Mouse (Mus musculus): ENCODE data around the gene Ola1. TPM values are rescaled to one million over a fixed set of nuclear protein-coding genes. Genes with fewer than 3 reads are reported as not detected.
A peak's percentile ranks its signal among the peaks of the same experiment; 100 is the strongest.

Gene Ola1
- polyA plus RNA-seq, 1 experiment from 2014 or later = 92.9 TPM

DNA sequence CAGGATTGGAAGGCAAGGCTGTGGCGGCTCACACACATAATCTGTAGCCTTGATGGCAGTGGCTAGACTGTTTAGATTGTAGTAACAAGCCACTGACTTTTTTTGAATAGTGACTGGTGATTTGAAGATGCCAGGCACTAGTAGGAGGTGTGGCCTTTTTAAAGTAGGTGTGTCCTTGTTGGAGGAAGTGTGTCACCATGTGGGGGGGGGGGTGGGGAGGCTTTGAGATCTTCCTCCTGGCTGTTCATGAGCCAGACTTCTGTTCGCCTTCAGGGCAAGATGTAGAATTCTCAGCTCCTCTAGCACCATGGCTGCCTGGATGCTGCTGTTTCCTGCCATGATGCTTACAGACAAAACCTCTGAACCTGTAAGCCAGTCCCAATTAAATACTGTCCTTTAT lies 136.9 kb downstream of the Ola1 start:
- Histone ChIP-seq H3K4me2 (no peak overlapping the region), H3K4me3 (no peak overlapping the region), H3K27ac (replicated peaks) (no peak overlapping the region), H3K9me3 (no peaks in the 10 kb centered on the region), H3K9ac (no peak overlapping the region), H3K36me3 (no peaks in the 10 kb centered on the region), H3K4me1 (replicated peaks) (peaks cover 6% of the 10 kb centered on the region; the same call in 1 of the 2 replicates), H3K27me3 (no peaks in the 10 kb centered on the region)
- WGBS = 95% methylated on average over 2 of the region's 2 CpGs
- ATAC-seq (ENCODE audit: low FRiP score, low read depth) = no peak

DNA sequence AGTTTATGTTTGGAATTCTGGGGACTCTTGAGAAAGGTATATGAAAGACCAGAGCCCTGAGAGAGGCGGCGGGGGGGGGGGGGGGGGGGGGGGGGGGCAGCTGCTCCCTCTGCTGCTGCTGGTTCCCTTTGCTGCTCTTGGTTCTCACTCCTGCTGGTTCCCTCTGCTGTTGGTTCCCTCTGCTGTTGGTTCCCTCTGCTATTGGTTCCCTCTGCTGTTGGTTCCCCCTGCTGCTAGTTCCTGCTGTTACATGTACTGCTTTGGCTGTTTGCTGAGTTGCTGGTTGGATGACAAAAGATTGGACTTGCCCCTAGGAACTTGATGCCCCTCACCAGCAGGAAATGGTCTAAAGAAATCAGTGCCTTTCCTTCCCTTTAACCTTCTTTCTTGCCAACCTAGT lies 138.6 kb downstream of the Ola1 start:
- no peak overlapping the region for H3K9ac ChIP-seq
- ATAC-seq (ENCODE audit: low FRiP score, low read depth) = no peak
- no CpG with 5 or more reads among the region's 2 CpGs for WGBS

DNA sequence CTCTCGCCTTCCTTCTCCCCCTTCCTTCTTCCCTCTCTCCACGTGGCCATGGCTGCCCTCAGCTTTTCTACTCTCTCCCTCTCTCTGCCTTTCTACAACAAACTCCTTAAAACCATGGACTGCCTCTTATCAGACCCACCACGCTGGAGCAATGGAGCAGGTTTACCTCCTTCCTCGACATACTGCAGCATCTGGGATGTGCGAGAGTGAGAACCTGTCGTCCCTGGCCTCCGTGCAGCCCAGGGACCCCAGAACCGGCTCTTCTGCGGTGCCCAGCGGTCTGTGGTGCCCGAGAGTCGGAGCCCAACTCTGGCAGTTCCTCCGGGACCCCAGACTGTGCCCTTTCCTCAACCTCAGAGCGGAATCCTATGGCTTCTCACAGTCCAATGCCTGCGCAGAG lies 139.4 kb downstream of the Ola1 start:
- WGBS = 74% methylated on average over 15 of the region's 15 CpGs
- Histone ChIP-seq H3K36me3 (no peaks in the 10 kb centered on the region), H3K27me3 (no peaks in the 10 kb centered on the region), H3K4me3 (no peak overlapping the region), H3K9ac (no peak overlapping the region), H3K4me1 (replicated peaks) (no peaks in the 10 kb centered on the region), H3K9me3 (no peaks in the 10 kb centered on the region), H3K27ac (replicated peaks) (no peak overlapping the region), H3K4me2 (no peak overlapping the region)
- no peak for ATAC-seq (ENCODE audit: low FRiP score, low read depth)

More for the DNA sequence above, 138.6 kb downstream of the Ola1 start:
- Histone ChIP-seq H3K9me3 (no peaks in the 10 kb centered on the region), H3K36me3 (no peaks in the 10 kb centered on the region), H3K27me3 (no peaks in the 10 kb centered on the region), H3K4me1 (replicated peaks) (no peaks in the 10 kb centered on the region), H3K27ac (replicated peaks) (no peak overlapping the region), H3K4me3 (no peak overlapping the region), H3K4me2 (no peak overlapping the region)

DNA sequence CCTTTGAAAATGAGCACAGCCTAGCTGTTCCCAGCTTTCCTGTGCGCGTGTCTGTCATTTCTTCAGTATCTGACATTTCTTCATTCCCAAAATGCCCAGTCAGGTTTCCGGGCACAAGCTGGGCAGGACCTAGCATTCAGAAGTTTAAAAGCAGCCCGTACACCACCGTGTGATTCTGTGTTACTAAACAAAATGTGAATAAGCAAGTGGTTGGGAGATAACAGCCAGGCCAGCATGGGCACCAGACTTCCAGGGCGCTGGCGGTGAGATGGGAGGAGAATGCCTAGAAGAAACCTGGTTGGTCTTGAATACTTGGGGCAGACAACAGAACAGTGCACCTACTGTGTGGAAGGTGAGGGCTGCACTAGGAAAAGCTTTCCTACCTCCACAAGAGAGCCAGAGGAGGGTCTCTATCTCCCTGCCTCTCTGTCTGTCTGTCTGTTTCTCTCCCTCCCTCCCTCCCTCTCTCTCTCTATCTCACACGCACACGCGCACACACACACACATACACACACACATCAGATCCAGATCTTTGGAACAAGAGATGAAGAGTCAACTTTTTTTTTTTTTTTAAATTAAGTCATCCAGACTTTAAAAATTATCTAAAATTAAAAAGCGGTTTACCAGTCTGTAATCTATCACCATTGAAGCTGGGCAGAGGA lies 144.8 kb downstream of the Ola1 start:
- no peaks in the 10 kb centered on the region for H3K9me3 ChIP-seq
- H3K4me2 ChIP-seq = no peak overlapping the region
- H3K9ac ChIP-seq = no peak overlapping the region
- no peaks in the 10 kb centered on the region for H3K36me3 ChIP-seq
- no peak overlapping the region for H3K27ac ChIP-seq (replicated peaks)
- ATAC-seq (ENCODE audit: low FRiP score, low read depth) = no peak
- 94% methylated on average over 11 of the region's 11 CpGs for WGBS
- H3K27me3 ChIP-seq = no peaks in the 10 kb centered on the region
- H3K4me3 ChIP-seq = no peak overlapping the region
- H3K4me1 ChIP-seq (replicated peaks) = no peaks in the 10 kb centered on the region

DNA sequence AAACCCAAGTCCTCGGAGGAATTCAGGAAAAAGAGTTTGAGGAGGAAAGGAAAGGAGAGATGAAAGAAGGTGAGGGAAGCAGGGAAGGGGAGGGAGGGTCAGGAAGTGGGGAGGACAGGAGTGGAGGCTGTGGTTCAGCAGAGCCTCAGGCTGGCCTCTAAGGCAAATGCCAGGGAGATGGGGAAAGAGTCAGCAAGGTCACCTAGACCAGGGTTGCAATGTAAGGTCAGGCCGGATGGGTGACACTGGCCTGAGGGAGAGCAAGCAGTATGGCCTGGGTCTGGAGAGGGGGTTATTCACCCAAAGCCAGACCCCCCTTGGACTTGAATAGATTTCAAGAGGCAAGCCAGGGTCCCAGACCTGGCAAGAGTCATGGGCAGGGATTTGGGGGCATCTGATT lies 147.5 kb downstream of the Ola1 start:
- no peaks in the 10 kb centered on the region for H3K27me3 ChIP-seq
- no peaks in the 10 kb centered on the region for H3K9me3 ChIP-seq
- WGBS = 75% methylated on average over 2 of the region's 2 CpGs
- no peak overlapping the region for H3K9ac ChIP-seq
- ATAC-seq (ENCODE audit: low FRiP score, low read depth) = no peak
- no peaks in the 10 kb centered on the region for H3K36me3 ChIP-seq
- H3K4me1 ChIP-seq (replicated peaks) = no peaks in the 10 kb centered on the region; the same call in 1 of the 2 replicates
- no peak overlapping the region for H3K4me2 ChIP-seq
- no peak overlapping the region for H3K27ac ChIP-seq (replicated peaks)
- no peak overlapping the region for H3K4me3 ChIP-seq

DNA sequence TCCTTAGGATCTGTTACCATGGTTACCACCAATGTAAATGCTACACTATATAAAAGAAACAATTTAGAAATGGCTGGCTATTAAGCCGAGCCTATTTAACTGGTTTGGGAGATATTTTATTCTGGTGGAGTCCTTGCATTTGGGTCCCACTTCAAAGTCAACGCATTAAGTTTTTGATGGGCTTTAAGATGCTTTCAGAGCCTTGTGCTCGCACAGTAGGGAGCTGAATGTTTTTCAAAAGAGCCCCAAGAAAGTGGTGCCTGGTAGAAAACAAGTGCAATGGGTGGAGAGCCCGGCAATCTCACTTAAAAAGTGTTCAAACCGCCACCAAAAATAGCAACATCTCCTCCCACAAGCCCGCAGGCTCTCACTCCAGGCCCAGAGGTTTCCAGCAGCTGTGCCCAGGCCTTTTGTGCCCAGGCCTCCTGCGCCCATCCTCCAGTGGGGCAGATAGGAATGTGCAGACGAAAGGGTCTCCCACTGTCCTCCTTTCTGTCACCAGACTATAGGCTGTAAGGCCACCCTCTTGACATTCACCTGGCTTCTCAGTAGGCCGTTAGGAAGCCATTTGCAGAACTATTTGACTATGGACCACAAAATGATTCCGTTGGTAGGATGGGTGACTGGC lies 148.2 kb downstream of the Ola1 start:
- WGBS = 44% methylated on average over 10 of the region's 10 CpGs

DNA sequence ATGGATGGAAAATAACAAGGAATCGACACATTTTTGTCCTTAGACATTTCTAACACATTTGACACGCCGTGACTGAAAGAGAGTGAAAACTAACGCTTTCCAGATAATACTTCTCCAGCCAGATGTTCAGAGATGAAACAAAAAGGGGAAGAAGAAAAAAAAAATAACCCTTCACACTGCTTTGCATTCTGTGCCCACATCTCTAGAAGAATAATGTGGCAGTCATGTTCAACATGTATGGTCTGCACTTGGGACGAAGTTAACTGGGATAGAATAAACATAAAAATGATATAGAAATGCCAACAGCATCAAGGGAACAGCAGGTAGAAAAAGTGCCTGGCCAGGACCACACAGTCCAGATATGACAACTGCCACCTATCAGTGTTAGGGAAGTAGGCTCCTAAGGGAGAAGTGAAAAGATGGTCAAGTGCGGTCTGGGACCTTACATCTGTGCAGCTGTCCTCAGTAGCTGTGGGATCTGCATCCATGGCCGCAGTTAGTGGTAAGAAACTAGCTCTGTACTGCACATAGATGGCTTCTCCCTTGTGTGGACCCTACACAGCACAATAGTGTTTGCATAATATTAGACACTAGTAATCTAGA lies 149.4 kb downstream of the Ola1 start:
- H3K36me3 ChIP-seq = no peaks in the 10 kb centered on the region
- no peak for ATAC-seq (ENCODE audit: low FRiP score, low read depth)
- H3K27me3 ChIP-seq = no peaks in the 10 kb centered on the region
- H3K27ac ChIP-seq (replicated peaks) = no peak overlapping the region
- 93% methylated on average over 7 of the region's 7 CpGs for WGBS
- H3K4me3 ChIP-seq = no peak overlapping the region
- H3K4me1 ChIP-seq (replicated peaks) = no peaks in the 10 kb centered on the region; the same call in 1 of the 2 replicates
- no peak overlapping the region for H3K4me2 ChIP-seq
- no peaks in the 10 kb centered on the region for H3K9me3 ChIP-seq
- no peak overlapping the region for H3K9ac ChIP-seq

More for the DNA sequence above, 148.2 kb downstream of the Ola1 start:
- no peak overlapping the region for H3K9ac ChIP-seq
- no peak overlapping the region for H3K4me3 ChIP-seq
- no peaks in the 10 kb centered on the region; the same call in 1 of the 2 replicates for H3K4me1 ChIP-seq (replicated peaks)
- H3K27me3 ChIP-seq = no peaks in the 10 kb centered on the region
- H3K27ac ChIP-seq (replicated peaks) = no peak overlapping the region
- no peak for ATAC-seq (ENCODE audit: low FRiP score, low read depth)
- no peaks in the 10 kb centered on the region for H3K36me3 ChIP-seq
- H3K9me3 ChIP-seq = no peaks in the 10 kb centered on the region
- no peak overlapping the region for H3K4me2 ChIP-seq

DNA sequence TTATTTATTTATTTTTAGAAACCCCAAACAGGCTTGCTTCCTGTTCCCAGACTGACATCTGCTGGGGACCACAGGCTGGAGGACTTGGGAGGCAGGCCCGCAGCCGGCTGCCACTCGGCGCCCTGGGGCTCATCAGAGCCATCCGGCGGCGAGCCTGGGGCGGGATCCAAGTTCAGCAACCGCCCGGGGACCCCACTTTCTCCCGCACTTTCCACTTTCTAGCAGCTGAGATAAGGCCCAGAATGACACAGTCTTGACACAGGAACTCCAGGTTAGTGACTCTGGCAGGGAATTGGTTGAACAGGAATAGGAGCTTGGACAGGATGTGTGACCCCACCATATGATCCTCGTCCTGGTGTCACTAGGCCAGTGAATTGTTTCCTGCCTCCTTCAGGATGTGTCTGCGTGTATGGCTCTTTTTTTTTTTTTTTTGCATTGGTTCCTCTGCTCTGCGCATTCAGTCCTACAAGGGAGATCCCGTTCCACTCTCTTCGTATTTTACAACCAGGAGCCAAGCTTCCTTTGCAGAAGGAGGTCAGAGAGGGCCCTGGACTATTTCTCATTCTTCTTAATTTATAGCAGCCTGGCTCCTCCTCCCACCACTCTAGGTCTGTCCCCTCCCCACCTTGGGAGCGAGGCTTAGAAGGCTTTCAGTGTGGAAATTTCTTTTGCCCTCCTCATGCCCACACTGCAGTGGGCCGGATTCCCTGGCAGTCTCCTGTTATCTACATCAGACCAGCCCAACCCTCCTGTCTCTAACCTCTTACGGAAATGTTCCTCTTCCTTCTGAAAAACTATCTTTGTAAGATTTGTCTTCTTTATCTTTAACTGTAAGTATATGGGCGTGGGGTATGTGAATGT lies 152.2 kb downstream of the Ola1 start:
- no peak for ATAC-seq (ENCODE audit: low FRiP score, low read depth)
- no peak overlapping the region for H3K4me3 ChIP-seq
- no peaks in the 10 kb centered on the region for H3K27me3 ChIP-seq
- no peaks in the 10 kb centered on the region for H3K9me3 ChIP-seq
- H3K9ac ChIP-seq = no peak overlapping the region
- H3K4me1 ChIP-seq (replicated peaks) = no peaks in the 10 kb centered on the region; the same call in 1 of the 2 replicates
- no peak overlapping the region for H3K27ac ChIP-seq (replicated peaks)
- peak overlapping the region; percentile 30; the same call in 1 of the 2 replicates for H3K4me2 ChIP-seq
- no peaks in the 10 kb centered on the region for H3K36me3 ChIP-seq
- 39% methylated on average over 20 of the region's 20 CpGs for WGBS

DNA sequence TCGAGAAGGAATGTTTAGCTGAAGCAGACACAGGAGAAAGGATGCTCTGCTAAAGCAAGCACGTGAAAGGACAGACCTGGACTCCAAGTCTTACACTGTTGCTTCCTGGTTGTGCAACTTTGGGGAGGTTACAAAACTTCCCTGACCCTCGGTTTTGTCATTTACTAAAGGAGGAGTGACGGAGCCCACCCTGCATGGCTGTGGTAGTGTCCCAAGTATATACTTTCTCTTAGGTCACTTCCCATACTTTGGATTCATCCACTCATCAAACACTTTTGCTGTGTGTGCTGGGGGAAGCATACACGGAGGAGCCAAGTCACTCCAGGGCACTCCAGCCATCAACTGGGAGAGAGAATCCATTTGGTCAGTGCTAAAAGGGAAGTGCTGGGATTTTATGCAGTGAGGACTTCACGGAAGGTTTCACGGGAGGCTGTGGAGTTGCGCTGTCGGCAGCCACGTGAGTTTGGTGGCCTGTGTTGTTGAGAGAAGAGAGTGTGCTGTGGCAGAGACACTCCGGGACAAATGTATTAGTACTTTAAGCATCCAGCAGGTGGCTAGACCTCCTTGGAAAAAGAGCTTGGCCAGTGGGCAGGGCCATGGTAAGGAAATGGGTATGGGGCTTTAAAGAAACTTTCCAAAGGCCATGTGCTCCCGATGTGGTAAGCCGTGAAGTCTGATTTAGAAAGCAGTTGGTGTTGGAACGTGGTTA lies 154.7 kb downstream of the Ola1 start:
- no peaks in the 10 kb centered on the region for H3K36me3 ChIP-seq
- 79% methylated on average over 14 of the region's 14 CpGs for WGBS

DNA sequence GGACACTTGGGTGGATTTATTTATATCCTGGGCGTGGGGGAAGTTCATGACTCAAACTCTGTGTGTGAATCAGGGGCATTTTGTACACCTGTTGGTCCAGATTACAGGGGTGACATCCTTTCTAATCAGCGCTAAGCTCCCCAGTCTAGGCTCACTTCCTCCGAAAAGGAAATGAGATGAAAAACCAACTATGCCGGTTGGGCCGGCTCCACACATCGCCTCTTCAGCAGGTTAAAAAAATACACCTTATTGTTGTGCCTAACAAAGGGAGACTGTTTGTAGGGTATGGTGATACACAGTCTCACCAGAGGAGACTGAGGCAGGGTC lies 158.5 kb downstream of the Ola1 start:
- H3K27me3 ChIP-seq = no peaks in the 10 kb centered on the region
- 85% methylated on average over 6 of the region's 6 CpGs for WGBS
- no peak overlapping the region for H3K4me2 ChIP-seq
- no peak overlapping the region for H3K9ac ChIP-seq
- no peak overlapping the region for H3K27ac ChIP-seq (replicated peaks)
- ATAC-seq (ENCODE audit: low FRiP score, low read depth) = no peak
- H3K9me3 ChIP-seq = no peaks in the 10 kb centered on the region
- H3K4me3 ChIP-seq = no peak overlapping the region
- no peaks in the 10 kb centered on the region for H3K36me3 ChIP-seq
- no peaks in the 10 kb centered on the region for H3K4me1 ChIP-seq (replicated peaks)

More for the DNA sequence above, 154.7 kb downstream of the Ola1 start:
- Histone ChIP-seq H3K27ac (replicated peaks) (no peak overlapping the region), H3K4me3 (no peak overlapping the region), H3K9ac (no peak overlapping the region), H3K4me2 (no peak overlapping the region), H3K27me3 (no peaks in the 10 kb centered on the region), H3K9me3 (no peaks in the 10 kb centered on the region), H3K4me1 (replicated peaks) (no peaks in the 10 kb centered on the region; the same call in 1 of the 2 replicates)
- no peak for ATAC-seq (ENCODE audit: low FRiP score, low read depth)

DNA sequence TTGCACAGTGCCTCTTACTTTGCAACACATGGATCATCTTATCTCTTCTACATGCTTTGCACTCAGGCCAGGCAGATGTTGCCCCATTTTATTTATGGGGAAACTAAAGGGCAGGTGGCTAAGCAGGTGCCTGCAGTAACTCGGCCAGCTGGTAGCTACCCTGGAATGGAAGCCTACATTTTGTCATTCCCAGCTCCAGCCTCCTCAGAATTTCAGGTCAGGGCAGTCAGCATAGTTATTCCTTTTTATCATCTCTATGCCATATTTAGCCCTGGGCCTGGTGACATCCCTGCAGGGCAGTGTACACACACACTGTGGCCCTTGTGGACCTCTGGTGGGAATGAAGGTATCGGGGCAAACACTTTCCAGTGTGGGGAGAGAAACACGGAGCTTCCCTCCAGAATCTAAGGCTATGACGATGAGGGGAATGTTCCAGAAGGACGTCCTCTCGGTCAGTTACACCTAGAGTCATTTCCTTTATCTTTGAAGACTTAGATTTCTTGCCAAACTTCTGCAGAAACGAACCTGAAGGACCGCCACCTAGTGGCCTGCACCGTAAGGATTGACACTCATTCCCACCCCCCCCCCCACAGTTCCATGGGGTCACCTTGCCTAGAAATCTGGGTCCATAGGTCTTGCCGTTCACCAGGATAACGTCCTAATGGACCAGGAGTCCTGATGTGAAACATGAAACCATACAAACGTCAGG lies 159.0 kb downstream of the Ola1 start:
- Histone ChIP-seq H3K9me3 (no peaks in the 10 kb centered on the region), H3K4me3 (no peak overlapping the region), H3K4me2 (no peak overlapping the region), H3K27me3 (no peaks in the 10 kb centered on the region), H3K27ac (replicated peaks) (no peak overlapping the region), H3K36me3 (no peaks in the 10 kb centered on the region), H3K4me1 (replicated peaks) (no peaks in the 10 kb centered on the region), H3K9ac (no peak overlapping the region)
- WGBS = 41% methylated on average over 12 of the region's 12 CpGs
- no peak for ATAC-seq (ENCODE audit: low FRiP score, low read depth)
